Mouse (Mus musculus) forebrain, embryonic 14.5 days (tissue): Measurements from ENCODE around the gene Pdk2. TPM values are rescaled to one million over a fixed set of nuclear protein-coding genes. Genes with fewer than 3 reads are reported as not detected.

Experiments used
- ATAC-seq: fragments of 200-750 bp; cut with Nextera tagmentation; 2 replicates; pipeline ENCODE4 v1.8.0; 2017; ENCODE audit warnings: mild to moderate bottlenecking, moderate library complexity
- DNase-seq: peaks from one replicate; pipeline ENCODE4 v3.0.0-alpha.2; 2015; ENCODE audit warnings: low spot score
- H3K27ac ChIP-seq: fragments of 300-500 bp; sonication (generic); 2 replicates; pipeline ENCODE4 v1.5.1; 2014; ENCODE audit warnings: low read depth, mild to moderate bottlenecking, control low read depth, low read length, moderate library complexity
- H3K27me3 ChIP-seq: fragments of 300-500 bp; sonication (generic); replicated peaks from 2 replicates; pipeline ENCODE4 v1.6.1; 2014; ENCODE audit warnings: low read length, control low read depth, mixed read lengths; ENCODE audit not compliant: control insufficient read depth, insufficient read depth
- H3K36me3 ChIP-seq: fragments of 300-500 bp; sonication (generic); 2 replicates; pipeline ENCODE4 v1.6.1; 2014; ENCODE audit warnings: low read length, control low read depth; ENCODE audit not compliant: control insufficient read depth, insufficient read depth
- H3K4me1 ChIP-seq: fragments of 300-500 bp; sonication (generic); 2 replicates; pipeline ENCODE4 v1.6.1; 2014; ENCODE audit warnings: antibody characterized with exemption, low read length, control low read depth; ENCODE audit not compliant: control insufficient read depth, insufficient read depth
- H3K4me2 ChIP-seq: fragments of 300-500 bp; sonication (generic); 2 replicates; pipeline ENCODE4 v1.6.1; 2014; ENCODE audit warnings: mild to moderate bottlenecking, control low read depth, low read length
- H3K4me3 ChIP-seq: fragments of 300-500 bp; sonication (generic); 2 replicates; pipeline ENCODE4 v1.5.1; 2014; ENCODE audit warnings: low read depth, low read length, control low read depth
- H3K9ac ChIP-seq: fragments of 300-500 bp; sonication (generic); 2 replicates; pipeline ENCODE4 v1.6.1; 2014; ENCODE audit warnings: mild to moderate bottlenecking, low read length, control low read depth, moderate library complexity
- H3K9me3 ChIP-seq: fragments of 300-500 bp; sonication (generic); replicated peaks from 2 replicates; pipeline ENCODE4 v1.6.1; 2016; ENCODE audit warnings: low read length, control low read depth, mixed read lengths; ENCODE audit not compliant: control insufficient read depth
- WGBS: fragments of 180-500 bp; shearing (Covaris S2); extraction: QIAGEN DNeasy Blood & Tissue Kit; methylation state at CpG from one replicate; pipeline ENCODE4 v1.1.7; 2014; 5-methylcytosine and 5-hydroxymethylcytosine counted together
- polyA plus RNA-seq: library from polyadenylated mRNA; unstranded; fragments of >200 nt; fragmentation: Nextera tagmentation; extraction: Ambion mirVana; gene quantifications from 2 replicates; pipeline ENCODE4 v1.2.1, GENCODE M21; 2014

Pdk2 gene
- polyA plus RNA-seq = 20.1 and 24.2 TPM in 2 replicates

DNA sequence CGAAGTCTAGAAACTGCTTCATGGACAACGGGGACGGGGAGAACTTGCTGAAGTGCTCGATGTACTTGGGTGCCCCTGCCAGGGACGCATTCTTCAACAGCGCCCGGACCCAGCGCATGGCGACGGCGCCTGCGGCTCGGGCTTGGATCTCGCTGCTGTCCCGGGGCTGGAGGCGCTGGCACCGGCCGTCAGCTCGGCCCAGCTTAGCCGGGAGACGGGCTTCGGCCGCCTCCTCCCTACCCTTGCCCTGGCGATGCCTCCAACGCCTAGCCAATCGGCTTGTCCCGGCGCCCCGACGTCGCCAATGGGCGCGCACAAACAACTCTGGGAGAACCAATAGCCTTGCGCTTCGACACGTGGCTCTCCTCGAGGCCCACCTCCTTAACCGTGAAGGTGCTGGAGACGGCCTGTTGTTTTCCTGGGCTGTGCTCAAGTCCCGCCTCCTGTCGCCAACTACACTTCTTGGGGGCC is at the start of gene Pdk2:
Gene Pdk2, minus strand, starts transcription at position 216 of the 471 bp plus-strand sequence.
- peak within 1 kb of the TSS; percentile 69 for H3K4me3 ChIP-seq
- H3K27ac ChIP-seq = peak within 1 kb of the TSS; percentile 60
- H3K4me2 ChIP-seq = peak within 1 kb of the TSS; percentile 91
- WGBS = under 1% methylated on average over 41 of the region's 41 CpGs
- H3K36me3 ChIP-seq = no peaks in the 10 kb centered on the region
- H3K9me3 ChIP-seq = no peaks in the 10 kb centered on the region
- peaks cover 10% of the 10 kb centered on the region; the same call in 1 of the 2 replicates for H3K4me1 ChIP-seq
- peak within 1 kb of the TSS; percentile 68 for H3K9ac ChIP-seq
- no peaks in the 10 kb centered on the region for H3K27me3 ChIP-seq
- peak; percentile 98 for ATAC-seq
- DNase-seq = peak; percentile 99

DNA sequence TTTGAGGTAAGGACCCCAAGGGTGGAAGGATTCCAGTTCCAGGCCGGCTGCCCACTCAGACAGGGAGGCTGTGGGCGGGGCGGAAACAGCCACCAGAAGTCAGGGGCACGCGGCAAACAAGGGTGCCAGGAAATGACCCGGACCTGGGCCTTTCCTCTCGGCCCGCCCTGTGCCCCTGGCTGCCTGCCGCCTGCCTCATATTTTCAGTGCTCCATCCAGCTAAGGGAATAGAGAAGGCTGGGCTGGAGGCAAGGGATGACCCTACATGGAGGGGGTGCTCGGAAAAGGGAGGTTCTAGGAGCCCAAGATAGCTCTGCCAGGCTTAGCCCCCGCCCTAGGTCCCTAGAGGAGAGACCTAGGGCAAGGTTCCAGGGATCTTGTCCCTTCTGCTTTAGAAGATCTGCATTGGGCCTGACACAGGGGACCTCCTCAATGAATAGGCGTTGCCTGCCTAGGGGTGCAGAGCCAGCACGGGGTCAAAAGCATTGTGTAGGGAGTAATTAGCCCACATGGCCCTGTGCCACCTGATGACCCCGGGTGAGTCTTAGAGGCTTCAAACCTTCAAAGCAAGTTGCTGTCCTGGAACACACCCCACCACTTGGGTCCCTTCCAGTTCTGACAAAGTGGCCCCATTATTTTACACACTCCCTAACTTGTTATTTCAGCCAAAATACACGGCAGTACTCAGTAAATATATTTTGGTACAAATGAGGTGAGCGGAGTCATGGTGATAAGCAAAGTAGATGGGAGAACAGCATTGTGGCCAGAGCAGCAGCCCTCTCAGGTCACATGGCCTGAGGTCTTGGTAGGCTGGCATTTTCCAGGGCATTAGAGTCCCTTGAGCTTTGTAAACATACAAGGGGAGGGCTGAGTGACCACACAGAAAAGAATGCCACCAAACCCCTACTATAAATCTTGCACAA is 48.0 kb upstream of the Pdk2 start:
- H3K27me3 ChIP-seq = no peaks in the 10 kb centered on the region
- H3K4me1 ChIP-seq = no peaks in the 10 kb centered on the region
- no peaks in the 10 kb centered on the region for H3K9me3 ChIP-seq
- H3K9ac ChIP-seq = no peak overlapping the region
- no peak overlapping the region for H3K27ac ChIP-seq
- ATAC-seq (no peak), DNase-seq (no peak)
- no peaks in the 10 kb centered on the region for H3K36me3 ChIP-seq
- 70% methylated on average over 16 of the region's 16 CpGs for WGBS
- H3K4me3 ChIP-seq = no peak overlapping the region
- H3K4me2 ChIP-seq = no peak overlapping the region

DNA sequence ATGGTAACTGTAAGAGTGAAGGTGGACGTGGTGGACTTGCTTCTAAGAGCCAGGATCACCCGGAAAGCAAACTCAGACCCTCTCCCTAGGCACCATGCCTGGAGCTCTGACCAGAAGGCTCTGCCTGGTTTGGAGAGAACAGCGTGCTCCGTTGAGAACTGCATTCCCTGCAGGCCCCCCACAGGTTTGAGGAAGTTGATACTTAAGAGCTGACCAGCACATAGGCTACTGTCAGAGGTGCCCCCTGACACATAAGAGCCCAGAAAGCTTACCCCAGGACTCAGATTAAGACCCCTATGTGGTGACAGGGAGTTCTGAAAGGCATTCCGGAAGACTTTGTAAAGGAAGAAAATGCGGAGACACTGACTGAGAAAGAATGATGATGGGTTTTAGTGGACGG is 47.1 kb upstream of the Pdk2 start:
- Histone ChIP-seq H3K9ac (no peak overlapping the region), H3K4me1 (no peaks in the 10 kb centered on the region), H3K4me2 (no peak overlapping the region), H3K4me3 (no peak overlapping the region), H3K27ac (no peak overlapping the region), H3K36me3 (no peaks in the 10 kb centered on the region), H3K9me3 (no peaks in the 10 kb centered on the region), H3K27me3 (no peaks in the 10 kb centered on the region)
- DNase-seq = no peak
- 57% methylated on average over 7 of the region's 7 CpGs for WGBS
- no peak for ATAC-seq

DNA sequence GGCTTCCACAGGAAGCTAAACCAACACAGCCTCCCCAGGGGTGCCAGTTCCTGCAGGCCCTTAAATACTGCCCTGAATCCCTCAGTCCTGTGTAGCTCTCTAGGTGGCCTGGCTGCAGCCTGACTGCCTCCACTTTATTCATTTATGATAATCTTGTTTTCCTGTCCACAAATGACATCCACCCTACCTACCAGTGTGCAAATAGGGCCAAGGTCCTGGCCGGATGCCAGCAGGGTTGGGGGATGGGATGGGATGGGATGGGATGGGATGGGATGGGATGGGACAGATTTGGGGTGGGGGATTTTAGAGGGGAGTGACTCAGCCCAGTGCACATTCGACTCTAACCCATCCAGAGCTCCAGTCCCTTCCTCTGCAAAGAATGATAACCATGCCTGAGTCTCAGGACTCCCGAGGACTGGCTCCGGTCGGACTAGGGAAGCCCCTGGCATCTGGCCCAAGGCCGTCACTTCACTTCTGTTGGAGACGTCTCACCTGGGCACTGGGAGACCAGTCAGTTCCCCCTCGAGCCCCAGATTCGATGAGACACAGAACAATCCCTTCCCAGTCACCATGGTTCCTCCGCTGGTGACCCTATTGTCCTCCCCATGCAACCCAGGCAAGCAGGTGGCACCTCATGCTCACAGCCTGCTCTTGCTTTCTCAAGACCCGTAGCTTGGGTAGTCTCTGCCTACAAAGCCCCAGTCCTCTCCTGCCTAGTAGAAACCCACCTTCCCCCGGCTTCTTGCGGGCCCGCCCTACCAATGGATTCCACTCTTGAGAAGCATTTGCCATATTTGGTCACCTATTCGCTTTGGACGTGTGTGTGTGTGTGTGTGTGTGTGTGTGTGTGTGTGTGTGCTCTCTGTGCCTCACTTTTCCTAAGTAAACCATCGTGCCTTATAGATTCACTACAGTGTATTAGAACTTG is 46.4 kb upstream of the Pdk2 start:
- Histone ChIP-seq H3K4me3 (no peak overlapping the region), H3K4me1 (no peaks in the 10 kb centered on the region), H3K36me3 (no peaks in the 10 kb centered on the region), H3K27ac (no peak overlapping the region), H3K9me3 (no peaks in the 10 kb centered on the region), H3K9ac (no peak overlapping the region), H3K4me2 (no peak overlapping the region), H3K27me3 (no peaks in the 10 kb centered on the region)
- 69% methylated on average over 17 of the region's 17 CpGs for WGBS
- ATAC-seq (no peak), DNase-seq (no peak)

DNA sequence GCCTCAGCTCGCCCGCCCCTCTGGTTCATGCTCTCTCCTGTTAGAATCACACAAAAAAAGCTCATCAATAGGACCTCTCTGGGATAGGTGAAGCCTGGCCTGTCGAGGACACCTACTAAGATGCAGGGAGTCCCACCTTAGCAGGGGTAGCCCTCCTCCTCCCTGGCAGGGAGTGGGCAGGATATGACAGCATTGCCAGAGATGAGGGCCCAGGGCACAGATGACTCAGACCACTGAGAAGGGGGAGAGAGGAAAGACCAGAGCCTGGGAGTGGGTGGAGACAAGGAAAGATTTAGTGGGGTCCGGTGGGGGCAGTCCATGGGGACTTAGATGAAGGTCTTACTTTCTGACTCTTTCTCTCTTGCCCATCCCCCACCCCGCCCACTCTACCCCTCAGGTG is 45.1 kb upstream of the Pdk2 start:
- WGBS = 50% methylated on average over 5 of the region's 5 CpGs
- no peak for ATAC-seq
- H3K4me1 ChIP-seq = no peaks in the 10 kb centered on the region
- H3K27ac ChIP-seq = no peak overlapping the region
- H3K9me3 ChIP-seq = no peaks in the 10 kb centered on the region
- H3K4me2 ChIP-seq = no peak overlapping the region
- no peak overlapping the region for H3K9ac ChIP-seq
- H3K36me3 ChIP-seq = no peaks in the 10 kb centered on the region
- H3K4me3 ChIP-seq = no peak overlapping the region
- DNase-seq = no peak
- no peaks in the 10 kb centered on the region for H3K27me3 ChIP-seq

DNA sequence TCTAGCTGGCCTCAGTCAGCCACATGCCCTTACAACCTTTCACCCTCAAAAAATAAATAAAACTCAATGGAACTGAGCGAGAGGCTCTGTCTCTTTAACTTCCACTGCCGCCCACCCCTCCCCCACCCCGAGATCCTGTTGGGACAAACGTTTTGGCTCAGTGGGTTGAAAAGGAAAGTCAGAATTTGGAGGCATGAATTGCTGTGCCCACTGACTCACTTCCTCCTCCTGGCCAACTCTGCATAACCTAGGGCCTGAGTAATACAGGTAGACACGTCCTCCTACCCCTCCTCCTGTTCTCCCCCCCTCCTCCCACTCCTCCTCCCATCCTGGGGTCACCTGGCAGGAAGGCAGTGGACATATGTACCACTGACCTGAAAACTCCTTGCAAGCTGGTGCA is 44.6 kb upstream of the Pdk2 start:
- Histone ChIP-seq H3K9me3 (no peaks in the 10 kb centered on the region), H3K9ac (no peak overlapping the region), H3K4me2 (no peak overlapping the region), H3K4me3 (no peak overlapping the region), H3K4me1 (no peaks in the 10 kb centered on the region), H3K27me3 (no peaks in the 10 kb centered on the region), H3K27ac (no peak overlapping the region), H3K36me3 (no peaks in the 10 kb centered on the region)
- WGBS = 11% methylated on average over 5 of the region's 5 CpGs
- DNase-seq (no peak), ATAC-seq (no peak)

DNA sequence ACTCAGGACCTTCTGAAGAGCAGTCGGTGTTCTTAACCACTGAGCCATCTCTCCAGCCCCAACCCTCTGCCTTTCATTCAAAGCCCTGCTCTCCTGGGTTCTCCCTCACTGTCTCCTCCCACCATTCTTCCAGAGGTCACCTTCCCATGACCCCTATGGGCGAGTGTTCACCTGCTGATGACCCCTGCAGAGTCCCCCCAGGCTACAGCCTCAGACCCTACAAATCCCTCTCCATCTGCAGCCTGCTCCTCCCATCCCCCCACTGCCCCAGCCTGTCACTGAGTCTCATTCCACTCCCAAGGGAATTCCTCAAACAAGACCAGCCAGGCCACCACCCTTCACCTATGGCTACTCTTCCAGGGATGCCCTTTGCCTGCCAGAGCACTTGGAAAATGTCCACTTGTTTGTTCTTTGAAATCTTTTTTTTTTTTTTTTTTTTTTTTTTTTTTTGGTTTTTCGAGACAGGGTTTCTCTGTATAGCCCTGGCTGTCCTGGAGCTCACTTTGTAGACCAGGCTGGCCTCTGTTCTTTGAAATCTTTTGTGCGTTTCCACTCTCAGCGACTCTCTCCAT is 43.7 kb upstream of the Pdk2 start:
- H3K4me1 ChIP-seq = no peaks in the 10 kb centered on the region
- H3K4me3 ChIP-seq = no peak overlapping the region
- no peaks in the 10 kb centered on the region for H3K36me3 ChIP-seq
- WGBS = 29% methylated on average over 5 of the region's 5 CpGs
- H3K4me2 ChIP-seq = no peak overlapping the region
- no peak overlapping the region for H3K27ac ChIP-seq
- H3K9ac ChIP-seq = no peak overlapping the region
- no peak for ATAC-seq
- no peaks in the 10 kb centered on the region for H3K9me3 ChIP-seq
- DNase-seq = no peak
- no peaks in the 10 kb centered on the region for H3K27me3 ChIP-seq

DNA sequence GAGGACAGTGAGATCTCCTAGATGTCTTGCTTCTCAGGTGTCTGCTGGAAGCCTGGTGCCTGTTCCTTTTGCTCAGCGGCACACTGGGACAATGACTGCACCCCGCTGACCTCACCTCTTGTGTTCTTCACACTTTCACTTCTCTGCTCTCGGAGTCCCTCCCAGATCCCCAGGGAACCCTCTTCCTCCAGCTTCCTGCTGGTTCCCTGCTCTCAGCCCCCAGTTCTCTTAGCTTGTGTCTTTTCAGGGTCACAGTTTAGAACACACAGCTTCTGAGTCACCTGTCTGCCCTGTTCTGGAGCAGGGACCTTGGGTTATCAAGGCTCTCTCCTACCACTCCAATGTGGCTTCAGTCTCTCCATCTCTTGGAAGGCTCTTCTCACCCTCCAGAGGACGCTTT is 43.0 kb upstream of the Pdk2 start:
- 19% methylated on average over 4 of the region's 4 CpGs for WGBS
- Histone ChIP-seq H3K27ac (no peak overlapping the region), H3K4me1 (no peaks in the 10 kb centered on the region), H3K36me3 (no peaks in the 10 kb centered on the region), H3K4me2 (no peak overlapping the region), H3K9ac (no peak overlapping the region), H3K4me3 (no peak overlapping the region), H3K9me3 (no peaks in the 10 kb centered on the region), H3K27me3 (no peaks in the 10 kb centered on the region)
- ATAC-seq (no peak), DNase-seq (no peak)
